Mouse (Mus musculus): ENCODE results near the gene Ccdc85c.

Ccdc85c gene

GRCm38 (mm10) chr12:108240401-108240890, 34.8 kb downstream of the Ccdc85c start:
- in situ Hi-C loops (cut with MseI, MboI): no loop called here

- in situ Hi-C loops (cut with MseI, MboI): no loop called here
Measured at GRCm38 (mm10) chr12:108239441-108239840, 35.8 kb downstream of the Ccdc85c start.

- in situ Hi-C loops (cut with MseI, MboI): no loop called here
Measured at GRCm38 (mm10) chr12:108238395-108239035, 36.7 kb downstream of the Ccdc85c start.

- in situ Hi-C loops (cut with MseI, MboI): no loop called here
Measured at GRCm38 (mm10) chr12:108237300-108238006, 37.8 kb downstream of the Ccdc85c start.

- in situ Hi-C loops (cut with MseI, MboI): no loop called here
Measured at GRCm38 (mm10) chr12:108235976-108236555, 39.2 kb downstream of the Ccdc85c start.

- in situ Hi-C loops (cut with MseI, MboI): no loop called here
Measured at GRCm38 (mm10) chr12:108234832-108235602, 40.2 kb downstream of the Ccdc85c start.

- in situ Hi-C loops (cut with MseI, MboI): no loop called here
Measured at GRCm38 (mm10) chr12:108233736-108234135, 41.5 kb downstream of the Ccdc85c start.

GRCm38 (mm10) chr12:108231901-108232300, 43.3 kb downstream of the Ccdc85c start:
- in situ Hi-C loops (cut with MseI, MboI): no loop called here

- in situ Hi-C loops (cut with MseI, MboI): no loop called here
Measured at GRCm38 (mm10) chr12:108230821-108231794, 44.1 kb downstream of the Ccdc85c start.

- in situ Hi-C loops (cut with MseI, MboI): no loop called here
Measured at GRCm38 (mm10) chr12:108230077-108230476, 45.1 kb downstream of the Ccdc85c start.

GRCm38 (mm10) chr12:108227527-108227926, 47.7 kb downstream of the Ccdc85c start:
- in situ Hi-C loops (cut with MseI, MboI): no loop called here

GRCm38 (mm10) chr12:108226941-108227340, 48.3 kb downstream of the Ccdc85c start:
- in situ Hi-C loops (cut with MseI, MboI): no loop called here

- in situ Hi-C loops (cut with MseI, MboI): no loop called here
Measured at GRCm38 (mm10) chr12:108226216-108226615, 49.0 kb downstream of the Ccdc85c start.

- in situ Hi-C loops (cut with MseI, MboI): no loop called here
Measured at GRCm38 (mm10) chr12:108225781-108226180, 49.4 kb downstream of the Ccdc85c start.

- in situ Hi-C loops (cut with MseI, MboI): loop anchor here in 1 of 2 experiments (5.0 to 25.0 kb wide), 2 partner anchors 74 to 289 kb away; no protein-coding TSS in a partner anchor
Measured at GRCm38 (mm10) chr12:108223357-108223756, 51.9 kb downstream of the Ccdc85c start.

GRCm38 (mm10) chr12:108221712-108222111, 53.5 kb downstream of the Ccdc85c start:
- in situ Hi-C loops (cut with MseI, MboI): loop anchor here in 1 of 2 experiments (5.0 to 25.0 kb wide), 2 partner anchors 76 to 291 kb away; no protein-coding TSS in a partner anchor

GRCm38 (mm10) chr12:108221206-108221605, 54.0 kb downstream of the Ccdc85c start:
- in situ Hi-C loops (cut with MseI, MboI): loop anchor here in 1 of 2 experiments (5.0 to 25.0 kb wide), 2 partner anchors 76 to 291 kb away; no protein-coding TSS in a partner anchor

- in situ Hi-C loops (cut with MseI, MboI): loop anchor here in 1 of 2 experiments (5.0 to 25.0 kb wide), 2 partner anchors 77 to 292 kb away; no protein-coding TSS in a partner anchor
Measured at GRCm38 (mm10) chr12:108220621-108221020, 54.6 kb downstream of the Ccdc85c start.

- in situ Hi-C loops (cut with MseI, MboI): loop anchor here in 1 of 2 experiments (5.0 to 25.0 kb wide), 2 partner anchors 77 to 292 kb away; no protein-coding TSS in a partner anchor
Measured at GRCm38 (mm10) chr12:108219825-108220616, 55.2 kb downstream of the Ccdc85c start.

Measured in mouse trophoblast stem cell (cell line).